Mouse (Mus musculus) hindlimb bud, embryonic 11.5 days (tissue): ENCODE measurements around the gene Pdcd7.
A peak's percentile ranks its signal among the peaks of the same experiment; 100 is the strongest.

Source experiments
- DNase-seq: peaks from one replicate; pipeline ENCODE4 v3.0.0-alpha.2; 2012; ENCODE audit warnings: low read depth, low spot score; ENCODE audit errors: extremely low spot score

Pdcd7 gene

DNA sequence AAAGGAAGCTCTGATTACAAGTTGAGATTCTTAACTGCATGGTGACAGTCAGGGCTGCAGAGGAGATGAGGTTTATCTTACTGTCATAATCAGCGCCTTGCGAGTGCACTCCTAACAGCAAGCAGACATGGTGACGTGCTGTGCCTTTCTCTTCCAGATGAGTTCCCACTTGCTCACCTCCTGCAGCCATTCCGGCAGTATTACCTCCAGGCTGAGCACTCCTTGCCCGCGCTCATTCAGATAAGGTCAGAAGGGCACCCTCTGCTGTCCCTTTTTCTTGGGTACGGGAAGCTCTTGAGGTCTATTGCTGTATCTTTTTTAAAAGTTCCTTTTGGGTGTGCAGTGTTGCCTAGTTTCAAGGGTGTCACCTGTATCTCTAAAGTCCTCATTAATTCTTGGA, 10.7 kb downstream of the Pdcd7 start:
- no peak for DNase-seq

DNA sequence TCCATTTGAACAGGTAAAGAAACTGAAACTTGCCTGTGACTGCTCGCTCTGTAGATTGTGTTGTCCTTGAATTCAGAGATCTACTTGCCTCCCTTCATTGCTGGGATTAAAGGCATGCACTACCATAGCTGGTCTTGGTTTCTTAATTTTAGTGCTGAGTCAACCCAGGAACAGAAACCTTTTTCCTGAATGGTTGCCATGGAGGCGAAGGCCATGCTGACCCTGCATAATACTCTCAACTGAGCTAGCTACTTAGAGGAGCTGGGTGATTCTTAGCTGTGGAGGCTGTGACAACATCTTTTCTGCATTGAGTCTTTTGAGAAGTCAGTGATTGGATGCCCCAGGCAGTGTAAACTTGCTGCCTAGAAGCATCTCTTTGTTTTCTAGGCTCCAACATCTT, 11.1 kb downstream of the Pdcd7 start:
- DNase-seq: no peak

DNA sequence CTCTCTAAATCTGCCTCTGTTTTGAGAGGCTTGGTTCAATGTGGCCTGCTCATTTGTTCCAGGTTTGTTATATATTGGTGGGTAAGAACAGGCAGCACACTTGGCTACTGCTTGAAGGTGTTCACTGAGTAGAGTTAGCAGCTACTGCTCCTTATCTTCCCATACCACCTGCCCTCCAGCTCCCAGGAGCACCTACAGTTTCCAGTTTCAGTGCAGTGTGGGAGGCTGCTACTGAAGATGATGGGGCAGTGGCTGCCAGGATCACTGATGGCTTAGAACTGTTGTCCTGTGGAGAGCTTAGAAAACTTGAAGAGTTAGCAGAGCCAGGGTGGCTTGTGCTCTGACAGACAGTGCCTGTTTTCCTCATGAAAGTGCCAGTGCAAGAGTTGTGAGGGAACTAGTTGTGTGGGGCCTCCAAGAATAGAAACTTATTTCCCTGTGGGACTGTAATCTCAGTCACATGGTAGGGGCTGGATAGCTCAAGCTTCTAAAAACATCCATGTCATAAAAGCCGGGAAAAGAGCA, 13.1 kb downstream of the Pdcd7 start:
- DNase-seq: no peak

DNA sequence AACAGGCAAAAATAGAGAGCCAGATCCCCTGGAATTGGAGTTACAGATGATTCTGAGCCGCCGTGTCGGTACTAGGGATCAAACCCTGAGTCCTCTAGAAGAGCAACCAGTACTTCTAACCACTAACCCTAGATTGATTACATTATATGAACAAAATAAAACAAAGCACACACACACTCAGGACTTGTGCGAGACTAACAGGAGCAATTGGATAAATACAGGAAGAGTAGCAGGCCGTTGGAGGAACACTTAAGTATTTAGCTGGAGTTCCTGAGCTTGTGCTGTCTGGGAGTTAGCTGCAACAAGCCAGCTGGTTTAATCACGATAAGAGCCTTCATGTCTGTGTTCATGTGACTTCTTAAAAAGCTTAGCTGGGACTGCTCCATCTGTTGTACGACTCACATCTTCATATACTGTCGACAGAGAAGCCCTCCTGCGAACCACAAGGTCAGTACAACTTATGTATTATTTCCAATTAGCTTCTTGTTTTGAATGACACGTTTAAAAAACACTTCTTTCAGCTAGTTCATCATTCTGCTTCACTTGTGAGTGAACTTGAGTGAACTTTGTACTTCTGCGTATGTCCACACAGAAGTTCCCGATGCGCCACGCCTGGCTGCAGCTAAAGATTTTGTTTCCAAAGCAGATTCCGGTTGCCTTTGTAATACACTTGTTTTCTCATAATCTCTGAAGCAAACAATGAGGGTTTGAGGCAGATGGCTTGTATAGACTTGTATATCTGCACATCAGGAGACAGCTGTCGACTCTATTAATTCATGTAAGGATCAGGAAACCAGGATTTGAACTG, 14.9 kb downstream of the Pdcd7 start, which contains the start of gene Ubap1l:
Gene Ubap1l (plus strand): TSS at position 401 of the 808 bp plus-strand sequence.
- DNase-seq: no peak

DNA sequence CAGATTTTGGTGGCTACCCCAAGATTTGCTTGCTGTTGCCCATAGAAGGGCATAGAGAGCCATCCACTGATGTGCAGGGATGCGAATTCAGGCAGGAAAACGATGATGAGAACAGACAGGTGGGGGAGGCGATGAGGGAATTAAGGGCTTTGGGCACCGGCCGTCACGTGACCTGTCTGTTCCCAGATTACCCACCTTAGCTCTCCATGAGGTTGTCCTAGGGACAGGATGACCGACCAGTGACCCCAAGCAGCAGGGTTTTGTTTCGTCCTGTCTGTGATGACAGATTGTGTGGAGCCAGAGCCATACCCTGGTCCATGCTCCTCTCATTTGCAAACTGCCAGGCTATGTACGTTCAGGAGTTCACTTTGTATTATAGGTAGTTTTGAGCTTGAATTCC, 17.8 kb downstream of the Pdcd7 start:
- DNase-seq: no peak

DNA sequence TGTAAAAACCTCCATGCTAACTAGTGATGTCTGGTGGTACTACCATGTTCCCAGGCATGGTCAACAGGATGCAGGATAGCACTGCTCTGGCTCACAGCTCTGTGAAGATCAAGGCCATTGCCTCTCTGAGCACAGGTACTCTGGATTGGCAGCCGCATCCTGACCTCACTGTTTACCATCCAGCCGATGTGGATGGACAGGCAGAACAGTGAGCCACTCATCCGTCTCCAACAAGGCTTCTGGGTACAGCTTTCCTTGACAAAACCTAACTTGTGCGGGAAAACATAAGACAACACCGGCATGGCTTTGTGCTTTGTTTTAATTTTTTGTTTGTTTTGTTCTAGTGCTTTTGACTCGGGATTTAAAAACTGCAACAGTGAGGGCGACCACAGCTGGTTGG, 19.8 kb downstream of the Pdcd7 start:
- DNase-seq: no peak

DNA sequence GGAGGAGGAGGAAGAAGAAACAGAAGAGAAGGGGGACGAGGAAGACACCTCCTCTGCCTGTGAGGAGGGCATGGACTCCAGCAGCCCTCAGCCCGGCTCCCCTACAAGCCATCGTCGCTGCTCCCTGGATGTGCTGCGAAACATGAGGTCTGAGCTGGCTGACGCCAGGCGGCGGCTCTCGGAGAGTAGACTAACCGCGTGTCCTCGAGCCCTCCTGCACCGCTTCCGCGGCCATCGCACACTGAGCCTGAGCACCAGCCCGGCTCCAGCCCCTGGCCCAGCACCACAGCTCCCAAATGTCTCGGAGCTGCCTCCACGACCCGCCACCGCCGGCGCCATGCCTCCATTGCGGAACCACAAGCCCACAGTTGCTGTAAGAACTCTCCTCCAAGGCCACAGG, 25.9 kb downstream of the Pdcd7 start:
- no peak for DNase-seq

DNA sequence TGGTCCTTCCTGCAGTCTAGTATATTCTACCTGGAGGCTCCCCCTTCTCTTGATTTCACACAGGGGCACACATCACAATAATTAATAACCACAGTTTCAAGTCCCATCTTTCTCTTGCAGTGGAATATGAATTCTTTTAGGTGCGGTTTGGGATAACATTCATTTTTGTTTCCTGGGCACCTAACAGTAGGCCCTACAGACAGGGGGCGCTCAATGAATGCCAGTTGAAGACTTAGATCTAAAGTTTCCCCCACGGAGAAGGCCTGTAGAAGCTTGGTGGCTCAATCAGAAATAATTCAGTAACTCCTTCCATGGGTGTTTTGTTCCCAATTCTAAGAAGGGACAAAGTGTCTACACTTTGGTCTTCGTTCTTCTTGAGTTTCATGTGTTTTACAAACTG, 26.5 kb downstream of the Pdcd7 start:
- DNase-seq: no peak

DNA sequence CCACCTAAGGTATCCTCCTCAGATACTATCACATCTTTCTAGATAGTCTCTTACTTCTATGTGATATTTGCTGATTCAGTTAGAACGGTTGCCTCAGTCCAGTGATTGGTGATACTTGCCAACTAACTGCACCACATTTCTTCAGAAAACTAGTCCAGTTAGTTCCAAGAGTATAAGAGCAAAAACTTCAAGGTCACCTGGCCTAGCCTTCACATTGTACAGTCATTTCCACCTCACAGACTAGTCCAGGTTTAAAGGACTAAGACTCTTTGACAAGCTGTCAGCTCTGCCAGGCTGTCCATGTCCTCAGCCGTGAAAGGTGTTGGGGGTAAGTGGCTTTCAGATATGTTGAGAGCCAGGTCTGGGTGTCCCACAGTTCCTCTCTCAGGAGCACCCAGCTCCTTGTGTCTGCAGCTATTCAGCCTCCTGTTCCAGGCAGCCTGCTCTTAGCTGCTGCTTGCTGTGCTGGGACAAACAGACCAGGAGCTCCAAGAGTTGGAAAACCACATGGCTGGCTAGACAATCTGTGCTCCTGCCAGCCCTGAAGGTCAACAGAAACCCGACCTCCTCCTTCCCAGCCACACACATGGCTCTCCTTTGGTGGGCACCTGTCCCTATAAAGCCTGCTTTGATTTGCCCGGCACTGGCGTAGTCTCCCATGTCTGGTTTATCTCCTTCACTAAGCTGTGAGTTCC, 28.7 kb downstream of the Pdcd7 start:
- no peak for DNase-seq

DNA sequence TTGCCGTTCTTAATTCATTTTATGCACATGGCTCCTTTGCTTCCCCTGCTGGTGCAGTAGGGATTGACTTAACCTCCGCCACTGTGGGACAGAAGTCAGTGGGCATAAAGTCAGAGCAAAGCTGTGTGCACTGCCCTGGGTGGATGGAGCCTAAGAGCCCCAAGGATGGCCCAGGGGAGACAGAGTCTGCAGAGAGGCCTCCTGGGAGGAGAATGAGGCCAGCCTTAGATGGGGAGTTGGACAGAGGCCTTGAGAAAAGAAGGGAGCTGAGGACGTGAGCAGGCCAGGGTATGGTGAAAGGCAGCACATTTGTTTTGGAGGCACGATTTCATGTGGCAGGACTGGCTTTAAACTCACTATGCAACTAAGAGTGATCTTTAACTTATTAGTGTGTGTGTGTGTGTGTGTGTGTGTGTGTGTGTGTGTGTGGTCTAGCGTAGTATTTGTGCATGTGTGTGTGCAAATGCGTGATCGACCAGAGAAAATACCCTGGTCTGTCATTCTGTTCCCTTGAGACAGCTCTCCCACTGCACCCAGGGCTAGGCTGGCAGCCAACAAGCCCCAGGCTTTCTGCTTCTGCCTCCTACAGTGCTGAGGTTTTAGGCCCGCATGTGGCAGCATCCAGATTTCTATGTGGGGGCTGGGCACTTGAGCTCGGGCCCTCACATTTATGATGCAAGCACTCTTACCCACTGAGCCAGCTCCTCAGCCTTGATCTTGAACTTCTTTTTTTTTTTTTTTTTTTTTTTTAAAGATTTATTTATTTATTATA, 29.4 kb downstream of the Pdcd7 start:
- no peak for DNase-seq

DNA sequence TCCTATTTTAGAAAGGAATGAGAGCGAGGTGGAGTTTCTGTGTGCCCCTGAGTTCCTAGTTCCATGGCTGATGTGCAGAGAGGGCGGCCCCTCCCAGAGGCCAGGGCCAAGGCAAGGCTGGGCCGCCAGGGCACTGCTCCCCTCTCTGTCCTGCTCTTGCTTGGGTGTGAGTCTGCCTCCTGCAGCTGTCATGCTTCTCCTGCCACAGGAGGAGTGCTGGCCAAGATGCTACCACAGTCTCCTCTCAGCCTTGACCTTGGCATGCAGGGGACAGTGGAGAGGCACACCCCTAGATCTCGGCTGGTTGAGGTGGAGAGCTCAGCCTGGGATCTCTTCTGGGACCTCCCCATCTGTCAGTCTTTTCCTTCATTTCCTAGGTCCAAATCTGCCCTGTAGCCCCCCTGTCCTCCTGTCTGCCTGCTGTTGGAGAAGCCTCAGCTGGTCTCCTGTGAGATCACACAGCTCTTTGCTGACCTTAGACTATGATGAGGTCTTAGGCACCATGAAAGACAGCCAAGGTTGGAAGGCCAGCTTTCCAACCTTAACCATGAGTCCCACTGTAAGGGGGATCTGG, 35.2 kb downstream of the Pdcd7 start:
- no peak for DNase-seq

DNA sequence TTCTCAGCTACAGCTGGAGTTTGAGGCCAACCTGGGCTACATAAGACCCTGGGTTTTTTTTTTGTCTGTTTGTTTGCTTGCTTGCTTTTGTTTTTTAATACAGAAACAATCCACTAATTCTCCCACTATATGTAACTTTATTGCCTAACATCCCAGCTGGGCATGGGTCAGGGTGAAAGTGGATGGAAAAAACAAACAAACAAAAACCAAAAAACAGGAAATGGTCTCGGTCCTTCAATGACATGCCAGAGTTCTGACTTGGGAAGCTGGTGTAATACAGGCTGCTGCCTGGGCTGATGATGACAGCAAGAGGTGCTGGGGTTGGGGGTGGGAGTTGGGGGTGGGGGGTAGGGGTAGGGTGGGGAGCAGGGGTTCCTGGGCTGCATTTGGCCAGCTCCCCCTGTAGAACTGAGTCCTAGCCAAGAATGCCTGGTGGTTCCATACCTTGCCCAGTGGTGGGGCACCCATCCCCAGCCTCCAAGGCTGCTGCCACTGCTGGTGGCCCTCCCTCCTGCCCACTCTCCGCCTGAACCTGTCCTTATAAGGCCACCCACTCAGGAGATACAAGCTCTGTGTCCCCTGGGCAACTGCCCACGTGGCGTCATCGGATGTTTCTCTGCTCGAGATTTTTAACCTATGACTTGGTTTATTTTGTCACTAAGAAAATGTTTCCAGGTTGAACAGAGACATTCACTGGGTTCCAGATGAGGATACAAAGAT, 36.3 kb downstream of the Pdcd7 start:
- no peak for DNase-seq

DNA sequence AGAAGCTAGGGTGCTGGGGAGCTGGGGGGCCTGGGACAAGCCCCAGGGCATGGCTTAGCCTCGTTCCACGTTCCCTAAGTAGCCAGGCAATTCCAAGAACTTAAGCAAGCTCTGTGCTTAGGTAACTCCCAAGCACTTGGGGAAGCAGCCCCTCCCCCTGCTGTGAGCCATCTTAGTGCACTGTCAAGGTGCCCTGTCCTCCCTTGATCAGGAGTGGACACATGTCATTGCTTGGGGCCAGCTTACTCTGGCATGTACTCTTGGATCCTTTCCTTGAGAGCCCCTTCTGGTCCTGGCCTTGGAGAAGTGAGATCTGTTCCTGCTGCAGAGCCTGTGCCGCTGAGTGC, 36.8 kb downstream of the Pdcd7 start:
- no peak for DNase-seq

DNA sequence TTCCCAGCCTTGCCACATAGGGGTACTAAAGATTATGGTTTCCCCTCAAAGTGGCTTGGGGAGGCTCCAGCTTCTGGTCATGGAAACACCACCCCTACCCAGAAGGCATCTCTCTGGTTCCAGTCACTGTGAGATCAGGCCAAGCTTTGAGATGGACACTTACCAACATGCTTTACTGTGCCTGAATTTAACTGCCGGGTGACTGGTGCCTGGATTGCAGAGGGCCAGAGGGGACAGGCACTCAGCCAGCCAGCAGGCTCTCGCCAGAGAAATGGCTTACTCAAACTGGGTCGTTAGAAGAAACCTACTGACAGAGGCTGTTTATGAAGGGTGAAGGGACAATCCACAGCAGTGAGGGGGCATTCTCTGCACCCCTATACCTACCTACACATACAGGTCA, 38.4 kb downstream of the Pdcd7 start:
- no peak for DNase-seq

DNA sequence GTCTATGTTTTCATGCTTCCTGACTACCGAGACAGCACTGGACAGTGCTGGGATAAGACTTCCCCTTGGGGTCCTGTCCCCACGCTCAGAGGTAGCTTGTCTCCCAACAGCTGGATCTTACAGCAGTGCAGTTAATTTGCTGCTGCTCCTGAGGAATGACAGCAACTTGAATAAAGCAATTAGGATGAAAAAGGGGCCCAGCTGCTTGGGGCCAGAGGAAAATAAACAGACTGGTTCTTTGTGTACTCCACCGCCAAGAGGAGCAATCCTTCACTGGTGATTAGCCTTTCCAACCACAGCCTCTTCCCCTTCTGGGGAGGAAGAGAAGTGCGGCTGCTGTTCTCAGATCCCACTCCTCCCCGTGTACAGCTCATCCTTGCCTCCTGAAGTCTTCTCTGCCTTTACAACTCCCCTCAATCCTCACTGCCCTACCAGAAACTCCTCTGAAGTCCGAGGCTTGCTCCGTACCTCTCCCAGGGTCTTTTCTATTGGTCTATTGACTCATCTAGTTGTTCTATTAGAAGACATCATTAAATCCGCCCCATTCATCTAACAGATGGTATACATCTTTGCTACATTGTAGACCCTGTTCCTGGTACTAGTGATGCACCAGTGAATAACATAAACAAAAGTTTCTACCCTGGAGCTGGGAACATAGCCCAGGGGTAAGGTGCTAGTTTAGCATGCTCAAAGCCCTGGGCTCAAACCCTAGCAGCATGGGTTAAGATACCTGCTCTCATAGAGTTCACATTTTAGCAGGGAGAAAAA, 40.7 kb downstream of the Pdcd7 start:
- no peak for DNase-seq

DNA sequence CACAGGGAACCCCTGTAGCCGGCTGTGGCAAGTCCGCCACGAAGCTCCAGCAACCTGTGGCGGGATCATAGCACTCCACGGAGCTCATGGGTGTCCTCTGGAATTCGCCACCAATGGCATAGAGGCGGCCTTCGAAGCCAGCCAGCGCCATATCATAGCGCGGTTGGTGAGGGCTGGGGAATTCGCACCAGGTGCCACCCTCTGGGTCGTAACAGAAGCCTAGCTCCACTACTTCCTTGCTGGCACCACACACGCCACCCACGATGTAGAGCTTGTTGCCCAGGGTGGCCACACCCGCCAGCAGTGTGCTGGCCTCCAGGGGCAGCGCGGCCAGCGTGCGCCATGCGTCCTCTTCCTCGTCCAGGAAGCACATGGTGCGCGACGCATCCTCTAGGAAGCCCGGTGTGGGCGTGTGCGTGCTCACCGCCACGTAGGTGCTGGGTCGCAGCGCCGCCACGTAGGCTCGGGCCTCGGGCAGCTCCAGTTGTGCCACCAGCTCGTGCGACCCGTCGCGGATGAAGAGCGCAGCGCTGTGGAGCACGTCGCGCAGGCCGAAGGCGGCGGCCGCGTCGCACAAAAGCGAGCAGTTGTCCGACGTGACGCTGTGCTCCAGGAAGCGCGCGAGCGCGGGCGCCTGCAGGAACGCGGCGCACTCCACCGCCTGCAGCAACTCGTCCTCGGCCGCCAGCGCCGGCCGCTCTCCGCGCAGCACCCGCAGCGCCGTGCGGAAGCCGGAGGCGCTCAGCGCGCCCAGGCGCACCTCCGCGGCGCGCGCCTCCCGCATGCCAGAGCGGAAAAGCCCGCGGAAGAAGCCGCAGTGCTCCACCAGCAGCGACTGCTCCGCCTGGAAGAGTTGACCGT, 45.1 kb downstream of the Pdcd7 start:
- DNase-seq: no peak

DNA sequence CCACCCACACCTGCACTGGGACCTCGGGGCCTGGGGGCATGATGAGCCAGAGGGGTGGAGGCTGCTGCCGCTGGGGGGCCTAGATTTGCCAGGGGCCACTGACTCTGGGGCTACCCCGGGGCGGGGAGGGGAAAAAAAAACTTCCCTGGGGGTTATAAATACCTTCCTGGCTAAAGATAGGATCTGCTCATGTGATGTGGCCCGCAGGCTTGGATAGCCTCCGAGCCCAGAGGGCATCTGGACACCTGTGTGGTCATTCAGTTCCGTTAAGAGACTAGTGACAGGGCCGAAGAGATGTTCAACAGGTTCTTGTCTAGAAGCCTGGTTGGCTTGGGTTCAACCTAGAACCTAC, 45.7 kb downstream of the Pdcd7 start, which contains the start of gene Kbtbd13:
Gene Kbtbd13 (minus strand): TSS at position 40 of the 352 bp plus-strand sequence.
- DNase-seq: no peak

DNA sequence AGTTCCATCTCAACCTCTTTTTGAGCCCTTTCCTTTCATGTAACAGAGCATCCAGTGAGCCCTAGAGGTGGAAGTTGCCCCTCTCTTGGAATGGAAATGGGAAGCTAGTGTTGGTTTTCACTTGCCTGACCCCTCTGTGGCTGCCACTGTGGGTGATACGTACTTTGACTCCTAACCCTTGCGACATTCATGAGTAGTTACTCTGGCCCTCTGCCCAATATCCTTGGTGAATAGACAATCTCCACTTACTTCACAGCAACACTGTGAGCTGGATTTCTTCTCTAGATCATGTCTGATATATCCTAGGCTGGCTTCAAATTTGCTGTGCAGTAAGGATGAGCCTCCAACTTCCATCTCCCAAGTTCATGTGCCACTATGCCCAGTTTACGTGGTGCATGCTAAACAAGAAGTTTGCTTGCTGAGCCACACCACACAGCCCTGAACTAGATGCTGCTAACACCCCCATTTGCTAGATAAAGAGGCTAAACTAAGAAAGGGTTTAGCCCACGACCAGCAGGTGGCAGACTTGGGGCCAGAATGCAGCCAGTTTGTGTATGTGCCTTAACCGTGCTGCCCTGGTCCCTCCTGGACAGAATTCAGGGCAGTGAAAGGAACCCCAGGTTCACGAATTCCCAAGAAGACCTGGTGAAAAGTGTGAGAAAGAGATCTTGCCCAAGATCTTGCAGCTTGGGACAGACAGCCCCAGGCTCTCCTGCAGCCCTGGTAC, 46.9 kb downstream of the Pdcd7 start:
- peak; percentile 39 for DNase-seq
